Mouse (Mus musculus): ENCODE results near the gene Tmem179. TPM values are rescaled to one million over a fixed set of nuclear protein-coding genes. Genes with fewer than 3 reads are reported as not detected.

The Tmem179 gene
- total RNA-seq, 2 experiments from 2014 or later, result 119 to 130 TPM

DNA sequence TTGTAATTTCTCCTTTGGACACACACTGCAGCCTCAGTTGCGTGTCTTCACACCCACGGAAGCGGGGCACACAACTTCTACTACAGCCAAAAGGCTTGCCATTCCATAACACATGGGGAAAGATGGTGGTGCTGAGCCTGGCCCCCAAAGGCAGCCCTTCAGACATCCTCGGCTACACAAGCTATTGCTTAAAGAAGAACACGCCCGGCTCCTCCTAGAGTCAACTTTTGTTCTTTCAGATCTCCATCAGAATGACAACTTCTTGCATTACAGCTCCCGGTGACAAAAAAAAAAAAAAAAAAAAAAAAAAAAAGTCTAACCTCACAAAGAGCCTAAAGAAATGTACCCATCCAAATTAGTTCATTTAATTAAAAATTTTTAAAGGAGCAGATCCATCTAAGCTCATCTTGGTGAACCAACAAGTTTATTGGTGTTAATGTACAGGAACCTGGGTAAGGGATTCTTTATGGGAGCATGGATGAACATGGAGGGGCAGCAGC, 23.0 kb upstream of the Tmem179 start:
- DNase-seq (ENCODE audit: low spot score in 2 of 2), result no peak

DNA sequence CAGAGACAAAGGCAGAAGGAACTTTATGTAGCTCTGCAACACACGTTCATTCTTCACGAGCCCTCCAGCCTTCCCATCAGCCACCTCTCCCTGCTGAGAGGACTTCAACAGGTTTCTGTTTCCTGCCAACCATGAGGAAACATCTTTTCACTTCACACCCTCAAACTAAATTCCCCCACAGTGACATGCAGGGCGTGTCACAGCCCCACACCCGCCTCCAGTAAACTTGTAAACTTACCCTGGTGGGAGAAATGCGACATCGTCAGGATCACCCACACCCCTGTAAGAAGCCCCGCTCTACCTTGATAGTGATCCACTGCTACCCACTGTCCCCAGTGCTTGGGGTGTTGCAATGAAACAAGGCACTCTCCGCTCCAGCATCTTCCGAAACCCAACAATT, 21.8 kb upstream of the Tmem179 start:
- DNase-seq (ENCODE audit: low spot score in 2 of 2), result no peak

DNA sequence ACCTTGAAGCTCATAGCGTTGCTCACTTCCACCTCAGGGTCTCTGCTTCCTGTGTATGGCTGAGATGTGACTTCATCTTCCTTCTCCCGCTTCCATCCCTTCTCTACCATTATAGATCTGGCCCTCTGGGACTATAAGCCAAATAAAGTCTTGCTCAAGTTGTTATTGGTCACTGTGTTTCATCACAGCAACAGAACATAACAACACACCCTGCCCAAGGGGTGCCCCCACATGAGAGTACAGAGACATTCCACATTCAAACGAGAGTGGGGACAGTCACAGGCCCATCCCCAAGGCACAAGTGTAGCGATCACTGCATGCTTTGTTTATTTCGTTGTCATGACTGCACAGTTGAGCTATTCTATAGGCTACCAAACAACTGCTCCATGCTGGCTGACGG, 20.7 kb upstream of the Tmem179 start:
- DNase-seq (ENCODE audit: low spot score in 2 of 2), result no peak

DNA sequence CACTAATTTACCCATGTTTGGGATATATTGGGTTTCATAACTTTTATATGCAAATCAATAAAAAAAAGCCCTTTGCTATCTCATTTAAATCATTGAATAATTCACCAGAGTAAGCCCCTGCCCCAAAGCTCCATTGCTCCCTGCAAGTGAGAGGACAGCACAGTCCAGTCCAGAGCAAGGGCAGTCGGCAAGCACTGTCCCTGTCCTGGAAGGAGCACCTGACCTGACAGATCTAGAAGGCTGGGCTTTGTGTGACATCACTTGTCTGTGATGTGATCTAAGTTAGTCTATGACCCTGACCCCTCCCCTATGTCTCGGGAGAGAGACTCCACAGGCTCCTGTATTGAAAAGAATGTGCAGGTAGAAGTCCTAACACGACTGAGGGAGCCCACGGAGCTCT, 17.2 kb upstream of the Tmem179 start:
- no peak for DNase-seq (ENCODE audit: low spot score in 2 of 2)

DNA sequence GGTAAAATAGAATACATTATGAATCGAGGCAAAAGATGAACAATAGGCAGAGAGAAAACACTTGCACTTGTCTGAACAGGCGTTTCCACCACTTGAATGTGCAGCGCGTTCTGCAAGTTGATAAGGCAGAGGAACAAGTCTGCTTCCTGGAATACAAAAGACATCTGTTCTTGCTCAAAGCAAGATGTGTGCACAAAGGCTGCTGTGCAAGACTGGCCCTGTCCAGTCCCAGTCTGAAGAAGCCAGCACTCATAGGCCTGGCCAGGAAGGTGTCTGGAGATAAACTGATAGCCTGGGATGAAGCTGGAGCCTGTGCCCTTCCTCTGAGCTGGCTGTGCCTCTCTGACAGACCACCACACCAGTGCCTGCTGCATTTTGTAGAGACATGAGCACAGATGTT, 1.6 kb upstream of the Tmem179 start:
- no peak for DNase-seq (ENCODE audit: low spot score in 2 of 2)

DNA sequence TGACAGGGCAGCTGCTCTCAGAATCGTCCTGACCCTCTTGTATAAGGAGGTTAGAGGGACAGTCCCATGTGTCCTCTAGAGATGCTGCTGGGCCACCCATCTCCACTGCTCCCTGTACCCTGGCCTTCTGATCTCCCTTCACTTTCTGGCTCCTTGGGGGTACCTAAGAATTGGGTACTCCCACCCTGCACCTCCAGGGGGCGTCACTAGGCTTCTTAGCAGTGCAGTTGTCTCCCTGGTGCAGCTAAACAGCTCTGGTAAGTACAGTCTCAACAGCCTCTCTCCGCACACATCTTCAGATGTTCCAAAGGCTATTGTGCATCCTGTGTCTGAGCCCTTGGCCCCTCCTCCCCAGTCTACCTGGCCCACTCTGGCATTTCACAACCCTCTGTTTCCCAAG, 1.6 kb downstream of the Tmem179 start:
- no peak for DNase-seq (ENCODE audit: low spot score in 2 of 2)

DNA sequence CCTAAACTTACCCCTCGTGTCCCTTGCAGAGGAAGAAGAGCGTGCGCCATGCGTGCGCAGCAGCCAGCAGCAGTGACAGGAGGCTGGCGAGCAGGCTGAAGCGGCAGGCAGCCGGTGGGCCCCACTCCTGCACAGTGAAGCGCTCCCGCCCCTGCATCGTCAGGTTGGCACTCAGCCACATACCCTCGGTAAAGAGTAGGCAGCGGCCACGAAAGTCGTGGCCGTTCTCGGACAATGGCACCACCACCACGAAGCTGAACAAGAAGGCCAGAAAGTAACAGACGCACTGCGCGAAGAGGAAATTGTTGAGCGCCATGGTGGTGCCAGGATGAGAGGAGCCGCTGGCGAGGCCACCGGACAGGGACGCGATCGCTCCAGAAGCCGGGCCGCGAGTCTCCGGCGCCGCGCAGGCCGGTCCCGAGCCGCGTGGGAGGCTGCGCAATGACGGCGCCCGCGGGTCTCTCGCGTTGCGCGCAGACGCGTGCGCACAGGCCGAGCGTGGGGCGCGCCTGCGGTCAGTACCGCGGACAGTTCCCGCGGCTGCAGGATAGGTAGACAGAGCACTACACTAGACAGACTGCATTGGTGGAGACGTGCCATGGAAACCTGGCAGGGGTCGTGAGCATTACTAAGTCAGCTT, 5.7 kb downstream of the Tmem179 start:
- DNase-seq (ENCODE audit: low spot score in 2 of 2), result peak; percentile 43 to 54

DNA sequence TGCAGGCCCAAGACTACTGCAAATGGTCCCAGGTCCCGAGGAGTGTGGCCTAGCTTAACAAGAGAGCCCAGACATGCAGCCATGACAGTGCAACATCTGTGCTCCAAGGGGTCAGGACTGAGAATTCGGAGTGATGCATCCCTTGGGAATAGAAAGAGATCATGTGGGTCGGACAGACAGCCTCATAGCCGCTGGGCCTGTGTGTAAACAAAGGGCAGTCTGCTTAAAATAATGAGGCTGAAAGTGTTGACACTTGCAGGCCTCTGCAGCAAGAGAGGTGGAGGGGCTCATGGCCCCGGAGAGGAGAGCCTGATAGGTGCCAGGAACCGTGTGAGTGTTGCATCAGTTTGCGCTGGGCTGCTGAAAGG, 6.2 kb downstream of the Tmem179 start:
- no peak for DNase-seq (ENCODE audit: low spot score in 2 of 2)

DNA sequence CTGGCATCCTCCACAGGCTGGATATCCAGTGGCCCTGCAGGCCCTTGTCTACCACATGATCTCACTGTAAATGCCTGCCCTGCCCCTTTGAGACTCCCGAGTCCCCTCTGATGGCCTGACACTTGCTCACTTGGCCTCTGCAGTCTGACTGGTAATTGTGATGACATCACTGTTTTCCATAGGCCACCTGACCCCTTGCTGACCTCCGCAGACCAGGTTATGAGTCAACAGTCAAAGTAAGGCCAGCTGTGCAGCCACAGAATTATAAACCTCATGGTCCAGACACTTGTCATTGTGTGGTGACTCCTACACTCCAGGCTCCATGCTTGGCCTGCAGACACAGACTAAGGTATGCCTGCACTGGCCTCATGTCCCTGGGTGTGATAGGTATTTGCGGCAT, 8.6 kb downstream of the Tmem179 start:
- DNase-seq (ENCODE audit: low spot score in 2 of 2), result no peak

DNA sequence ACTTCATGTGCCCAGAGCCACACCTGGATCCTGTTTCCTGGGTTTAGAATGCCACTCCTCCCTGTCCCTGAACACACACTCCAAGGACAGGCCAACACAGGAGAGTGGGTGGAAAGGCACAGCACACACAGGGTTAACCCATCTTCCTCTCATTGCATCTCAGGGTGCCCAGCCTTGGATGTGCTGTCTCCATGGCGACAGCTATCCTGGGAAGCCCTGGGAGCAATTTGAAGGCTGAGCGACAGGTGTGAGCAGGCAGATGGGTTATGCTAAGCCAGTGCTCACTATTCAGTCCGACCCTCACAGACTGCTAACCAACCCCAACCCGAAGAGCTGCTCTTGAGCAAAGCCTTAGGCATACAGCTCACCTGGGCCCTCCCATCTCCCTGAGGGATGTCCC, 9.3 kb downstream of the Tmem179 start:
- DNase-seq (ENCODE audit: low spot score in 2 of 2), result no peak

DNA sequence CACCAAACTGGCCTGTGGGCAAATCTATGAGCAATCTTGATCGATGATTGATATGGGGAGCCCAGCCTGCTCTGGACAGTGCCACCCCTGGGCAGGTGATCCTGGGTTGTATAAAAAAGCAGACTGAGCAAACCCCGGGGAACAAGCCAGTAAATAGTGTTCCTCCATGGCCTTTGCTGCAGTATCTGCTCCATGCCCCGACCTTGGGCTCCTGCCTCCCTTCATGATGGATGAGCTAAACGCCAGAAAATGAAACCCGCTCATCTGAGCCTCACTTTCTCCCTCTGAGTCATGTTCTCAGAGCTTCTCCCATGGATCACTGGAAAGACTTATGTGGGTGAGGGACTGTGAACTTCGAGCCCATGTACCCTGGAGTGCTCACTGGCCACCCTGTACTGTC, 10.3 kb downstream of the Tmem179 start:
- no peak for DNase-seq (ENCODE audit: low spot score in 2 of 2)

DNA sequence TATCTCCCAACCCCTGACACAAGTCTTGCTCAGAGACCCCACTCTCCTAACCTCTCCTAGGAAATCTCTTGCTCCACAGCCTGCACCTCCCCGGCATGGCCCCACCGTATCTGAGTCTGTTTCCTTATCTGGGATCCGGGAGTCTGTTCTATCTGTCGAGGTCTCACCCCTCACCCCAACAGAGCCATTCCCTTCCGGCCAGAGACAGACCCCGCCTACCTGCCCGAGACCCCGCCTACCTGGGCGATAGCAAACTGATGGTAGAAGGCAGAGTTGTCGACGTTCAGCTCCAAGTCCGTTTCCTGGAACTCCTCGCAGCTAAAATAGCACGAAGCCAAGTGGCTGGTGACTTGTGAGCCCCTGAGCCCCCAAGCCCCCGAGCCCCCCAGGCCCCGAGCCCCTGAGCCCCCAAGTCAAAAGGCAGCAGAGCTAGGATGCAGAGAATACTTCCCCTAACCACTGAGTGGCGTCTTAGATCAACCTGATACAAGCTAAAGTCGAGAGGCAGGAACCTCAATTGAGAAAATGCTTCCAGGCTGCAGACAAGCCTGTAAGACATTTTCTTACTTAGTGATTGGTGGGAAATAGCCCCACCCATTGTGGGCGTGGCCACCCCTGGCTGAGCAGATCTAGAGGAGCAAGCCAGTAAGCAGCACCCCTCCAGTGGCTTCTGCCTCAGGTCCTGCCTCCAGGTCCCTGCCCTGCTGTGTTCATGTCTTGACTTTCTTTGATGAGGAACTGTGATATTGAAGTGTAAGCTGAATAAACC, 13.4 kb downstream of the Tmem179 start:
- no peak for DNase-seq (ENCODE audit: low spot score in 2 of 2)

DNA sequence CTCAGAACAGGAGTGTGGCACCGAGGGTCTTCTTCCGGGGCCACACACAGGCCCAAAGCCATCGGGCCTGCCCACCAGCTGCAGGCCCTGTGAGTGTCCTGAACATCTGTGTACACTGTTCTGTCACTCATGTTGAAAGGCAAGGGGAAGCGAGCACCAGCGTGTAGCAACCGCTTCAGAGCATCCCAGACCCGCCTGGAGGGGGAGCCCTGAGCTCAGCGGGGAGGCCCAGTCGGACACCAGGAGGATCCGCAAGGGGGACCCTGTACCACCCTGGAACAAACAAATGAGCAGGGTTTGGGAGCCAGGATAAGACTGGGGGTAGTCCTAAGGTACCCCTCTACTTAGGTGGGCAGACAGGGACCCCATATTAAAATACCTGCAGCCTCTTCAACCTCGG, 17.9 kb downstream of the Tmem179 start:
- peak; percentile 33 to 41 for DNase-seq (ENCODE audit: low spot score in 2 of 2)

DNA sequence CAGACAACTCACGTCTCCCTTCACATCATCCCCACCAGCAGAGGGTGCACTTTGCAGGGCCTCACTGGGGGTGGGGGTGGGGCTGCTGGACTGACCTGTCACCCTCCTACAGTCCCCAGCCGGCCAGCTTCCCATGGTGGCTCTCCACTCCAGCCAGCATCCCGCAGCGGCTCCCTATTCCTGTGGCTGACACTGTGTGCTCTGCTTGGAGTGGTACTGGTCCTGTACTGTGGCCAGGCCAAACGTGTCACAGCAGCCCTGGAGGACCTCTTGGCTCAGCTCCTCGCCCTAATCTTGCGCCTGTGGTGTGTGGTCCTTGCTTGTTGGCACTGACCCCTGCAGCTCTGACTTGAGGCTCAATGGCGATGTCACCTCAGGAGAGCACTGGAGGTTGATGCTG, 18.8 kb downstream of the Tmem179 start:
- DNase-seq (ENCODE audit: low spot score in 2 of 2), result no peak

DNA sequence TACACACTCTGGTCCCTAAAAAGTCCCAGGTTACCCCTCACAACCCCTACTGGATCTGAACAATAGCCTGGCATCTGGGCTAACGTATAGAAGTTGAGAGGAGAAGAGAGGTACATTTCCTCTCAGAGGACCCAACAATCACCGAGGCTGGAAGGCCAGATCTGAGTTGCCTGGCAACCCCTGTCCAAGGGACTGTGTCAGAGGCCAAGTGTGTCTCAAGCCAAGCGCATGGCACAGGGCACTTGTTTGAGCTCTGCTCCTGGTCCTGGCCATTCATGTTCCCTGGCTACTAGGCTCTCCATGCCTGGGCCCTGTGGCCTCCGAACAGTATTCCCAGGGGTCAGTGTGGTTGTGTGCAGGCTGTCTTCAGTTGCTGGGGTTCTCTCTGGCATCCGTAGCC, 20.4 kb downstream of the Tmem179 start:
- no peak for DNase-seq (ENCODE audit: low spot score in 2 of 2)

DNA sequence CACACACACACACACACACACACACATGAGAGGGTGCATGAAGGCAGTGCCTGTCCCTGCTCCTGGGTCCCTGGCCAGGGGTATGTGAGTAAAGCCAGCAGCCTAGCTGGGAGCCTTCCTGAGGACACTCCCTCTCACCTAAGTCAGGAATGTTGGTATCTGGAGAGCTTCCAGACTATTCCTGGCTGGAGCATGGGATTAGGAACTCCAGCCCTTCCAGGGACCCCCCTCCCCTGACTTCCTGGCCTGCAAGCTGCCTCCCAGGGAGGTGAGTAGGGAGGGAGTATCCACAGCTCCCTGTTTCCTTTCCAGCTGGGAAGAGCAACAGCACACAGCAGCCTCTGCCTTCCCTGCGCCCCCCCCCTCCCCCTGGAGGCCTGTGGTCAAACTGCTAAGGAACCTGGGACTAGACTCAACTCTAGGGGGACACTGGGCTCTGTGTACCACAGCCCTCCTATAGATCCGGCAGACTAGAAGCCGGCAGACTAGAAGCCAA, 26.1 kb downstream of the Tmem179 start:
- no peak for DNase-seq (ENCODE audit: low spot score in 2 of 2)

DNA sequence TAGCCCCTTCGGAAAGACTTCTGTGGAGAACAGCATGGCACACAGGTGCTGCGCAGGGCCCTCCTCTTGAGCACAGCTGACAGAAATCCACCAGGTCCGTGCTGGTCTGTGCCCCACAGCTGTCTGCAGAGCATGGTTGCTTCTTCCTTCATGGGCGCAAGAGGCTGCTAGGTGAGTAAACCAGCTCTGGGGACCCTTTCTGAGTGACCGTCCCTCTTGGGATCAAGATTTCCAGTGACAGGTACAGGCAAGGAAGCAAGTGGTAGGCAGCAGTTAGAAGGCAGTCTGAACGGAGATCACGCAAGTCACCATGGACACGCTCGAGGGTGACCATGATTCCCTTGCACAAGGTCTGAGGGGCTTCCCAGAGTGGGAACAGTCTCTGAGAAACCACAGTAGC, 27.0 kb downstream of the Tmem179 start:
- DNase-seq (ENCODE audit: low spot score in 2 of 2), result no peak

DNA sequence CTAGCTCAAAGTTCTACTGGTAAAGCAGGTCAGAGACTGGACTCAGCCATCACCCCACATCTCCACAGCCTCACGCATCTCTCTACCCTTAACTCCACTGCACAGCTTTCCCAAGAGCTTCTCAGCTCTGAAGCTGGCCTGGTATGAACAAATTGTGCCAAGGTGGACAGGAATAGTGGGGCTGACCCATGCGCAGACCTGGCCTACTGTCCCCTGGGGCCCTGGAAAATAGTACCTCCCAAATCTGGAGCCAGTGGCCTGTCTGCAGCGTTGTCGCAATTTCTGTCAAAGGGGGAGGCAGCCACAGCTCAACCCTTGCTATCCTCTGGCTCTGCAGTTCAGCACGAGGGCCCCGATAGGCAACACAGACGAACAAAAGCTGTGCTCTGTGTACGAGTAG, 27.4 kb downstream of the Tmem179 start, which contains the start of gene A530016L24Rik:
TSS of gene A530016L24Rik (plus strand) at position 315 of the 400 bp plus-strand sequence.
- no peak for DNase-seq (ENCODE audit: low spot score in 2 of 2)

DNA sequence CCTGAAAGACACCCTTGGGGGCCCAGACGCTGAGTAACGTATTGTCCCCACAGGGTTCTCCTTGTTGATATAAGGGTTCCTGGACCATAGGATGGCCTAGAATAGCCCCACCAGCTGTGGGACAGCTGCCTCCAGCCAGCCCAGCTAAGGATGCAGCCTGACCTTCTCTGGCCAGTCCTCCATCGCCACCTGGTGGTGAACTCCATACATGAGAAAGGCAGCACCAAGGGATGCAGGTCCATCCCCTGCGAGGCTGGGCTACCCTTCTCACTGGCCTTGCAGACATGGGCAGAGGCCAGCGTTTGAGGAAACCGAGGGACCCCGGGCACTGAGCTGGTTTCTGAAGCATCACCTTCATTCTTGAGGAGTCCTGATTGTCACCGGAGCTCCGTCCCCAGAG, 42.8 kb downstream of the Tmem179 start:
- peak; percentile 79 to 83 for DNase-seq (ENCODE audit: low spot score in 2 of 2)

DNA sequence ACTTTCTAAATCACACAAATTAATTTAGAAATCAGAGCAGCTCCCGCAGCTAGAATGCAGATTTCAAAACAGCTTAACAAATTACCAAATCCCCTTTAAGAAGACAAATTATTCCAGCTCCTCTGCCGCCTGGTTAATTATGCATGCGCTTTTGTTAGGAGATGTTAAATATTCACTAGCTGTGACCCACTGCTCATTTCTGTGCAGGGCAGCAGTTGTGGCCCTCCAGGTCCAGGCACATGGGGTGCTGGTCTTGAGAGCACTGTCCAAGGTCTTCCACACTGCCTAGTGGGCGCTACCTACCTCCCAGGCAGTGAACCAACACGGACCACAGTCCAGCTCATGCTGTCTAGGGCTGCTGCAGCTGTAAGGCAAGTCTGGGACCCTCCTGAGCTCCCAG, 46.3 kb downstream of the Tmem179 start:
- DNase-seq (ENCODE audit: low spot score in 2 of 2), result no peak

DNA sequence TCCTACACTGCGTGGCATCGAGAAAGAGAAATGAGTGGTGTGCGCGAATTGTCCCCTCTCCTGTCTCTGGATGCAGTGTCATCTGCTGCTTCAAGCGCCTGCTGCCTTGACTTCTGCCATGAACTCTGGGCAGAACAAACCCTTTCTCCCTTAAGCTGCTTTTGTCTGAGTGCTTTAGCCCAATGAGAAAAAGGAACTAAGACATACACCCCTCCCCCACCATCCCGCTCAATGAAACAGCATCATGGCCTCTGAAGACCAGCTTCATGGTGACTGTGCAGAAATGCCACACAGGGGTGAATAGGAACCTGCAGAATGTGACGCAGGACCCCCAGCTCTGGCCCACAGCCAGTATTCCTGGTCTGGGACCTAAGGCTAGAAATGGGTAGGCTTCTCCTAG, 47.2 kb downstream of the Tmem179 start:
- DNase-seq (ENCODE audit: low spot score in 2 of 2), result no peak

DNA sequence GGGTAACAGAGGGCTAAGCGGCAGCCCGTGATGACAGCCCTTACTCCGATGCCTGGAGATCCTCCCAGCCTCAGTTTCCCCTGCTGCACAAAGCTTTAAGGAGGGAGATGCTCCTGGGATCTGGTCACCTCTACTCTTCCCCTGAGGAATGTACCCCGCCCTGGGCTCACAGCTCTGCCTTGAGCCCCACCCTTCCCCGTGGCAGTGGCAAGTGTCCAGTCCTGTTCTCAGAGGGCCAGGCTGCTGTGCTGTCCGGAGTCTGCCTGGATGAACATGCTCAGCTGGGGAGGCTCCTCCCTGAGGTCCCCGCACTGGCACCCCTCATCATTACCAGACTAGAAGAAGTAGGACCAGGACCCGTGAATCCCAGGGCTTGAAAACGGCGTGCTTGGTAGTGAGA, 49.2 kb downstream of the Tmem179 start:
- DNase-seq (ENCODE audit: low spot score in 2 of 2), result no peak

DNA sequence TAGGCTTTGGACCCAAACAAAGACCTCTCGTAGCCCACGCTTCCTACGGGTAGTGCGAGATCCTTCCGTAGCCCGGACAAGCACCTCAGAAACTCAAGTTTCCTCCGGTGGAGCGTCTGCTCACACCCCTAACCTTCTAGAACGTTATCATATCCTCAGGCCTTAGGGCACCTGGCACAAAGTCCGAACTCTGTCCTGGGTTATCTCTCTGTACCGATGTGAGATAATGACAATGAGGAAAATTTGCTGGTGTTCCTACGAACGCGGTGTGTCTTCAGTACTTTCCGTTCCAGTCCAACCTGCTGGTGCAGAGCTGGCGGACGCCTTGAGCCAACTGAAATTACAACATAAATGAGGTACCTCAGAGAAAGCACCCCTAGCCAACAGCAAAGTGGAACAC, 50.6 kb downstream of the Tmem179 start:
- no peak for DNase-seq (ENCODE audit: low spot score in 2 of 2)

Measured in layer of hippocampus, postnatal 14 days (tissue).